Mouse (Mus musculus) cerebellum, adult 2 months (tissue): Measurements from ENCODE around the gene Tle6.

Experiments
- CTCF ChIP-seq: fragments of 200-500 bp; IDR thresholded peaks from 2 replicates; pipeline ENCODE4 v1.5.1; 2011; ENCODE audit warnings: low read depth, mild to moderate bottlenecking, control low read depth, low read length, moderate library complexity, borderline replicate concordance; ENCODE audit not compliant: insufficient read depth
- POLR2A ChIP-seq: fragments of 200-500 bp; IDR thresholded peaks from 2 replicates; pipeline ENCODE4 v1.6.1; 2011; ENCODE audit warnings: low read length, control low read depth, borderline replicate concordance; ENCODE audit not compliant: insufficient read depth

DNA sequence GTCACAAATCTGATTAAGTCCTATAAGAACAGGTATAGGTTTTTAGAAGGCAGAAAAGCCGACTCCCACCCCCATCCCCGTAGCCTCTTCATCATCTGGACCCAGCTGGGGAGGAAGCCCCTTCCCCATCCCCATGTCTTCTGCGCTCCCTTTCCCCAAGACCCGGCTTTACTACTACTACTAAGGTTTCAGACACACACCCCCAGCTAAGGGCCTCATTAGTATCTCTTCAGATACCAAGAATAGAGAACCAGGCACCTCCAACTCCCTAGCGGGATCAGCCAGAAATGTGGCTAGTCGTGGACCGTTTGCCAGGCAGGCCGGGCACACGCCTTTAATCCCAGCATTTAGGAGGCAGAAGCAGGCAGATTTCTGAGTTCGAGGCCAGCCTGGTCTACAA lies 777 bp downstream of the Tle6 start:
- no peak for TF ChIP-seq POLR2A
- no peak for TF ChIP-seq CTCF
